In the genomic region with DNA sequence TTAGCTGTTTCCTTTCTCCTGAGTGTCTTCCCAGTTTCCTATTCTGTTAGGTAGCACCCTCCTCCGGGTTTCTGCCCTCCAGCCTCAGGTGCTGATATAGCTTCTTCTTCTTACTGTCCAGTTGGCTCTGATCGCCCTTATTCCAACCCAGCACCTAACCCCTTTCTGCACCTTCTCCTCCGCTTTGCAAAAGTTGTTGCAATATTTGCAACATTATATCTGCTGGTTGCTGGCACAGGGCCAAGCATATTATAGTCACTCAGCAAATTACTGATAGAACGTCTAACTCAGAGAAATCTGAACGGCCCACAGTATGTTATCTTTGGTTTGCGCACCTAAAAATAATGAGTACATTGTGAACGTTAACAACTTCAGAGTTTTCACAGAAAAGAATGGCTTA, we compare ENCODE assay signal across 20 mouse cellular contexts.
DNase-seq lines count a peak whose midpoint lies in the region; ATAC-seq and TF ChIP-seq lines count a peak whose summit lies in the region.
"Had no signal": no experiment of that assay in that cellular context is flagged by ENCODE, and none has a peak within 500 bp of the region (broad histone marks: within the 10 kb centered on the region; RNA-seq: fewer than 3 reads in every experiment).

No protein-coding gene starts in this region.

- TF ChIP-seq CTCF in brain, embryonic 14.5 days (IDR thresholded peaks at IDR 0.05; ENCODE audit: borderline replicate concordance, extremely low read depth, insufficient read depth, insufficient read length), result no peak

- no peaks in the 10 kb centered on the region for H3K9me3 ChIP-seq in heart, embryonic 13.5 days
- H3K9me3 ChIP-seq: embryonic facial prominence, embryonic 10.5 days; heart, embryonic 10.5 days; hindbrain, embryonic 13.5 days had no signal

- H3K4me3 ChIP-seq in heart, embryonic 13.5 days, result no peak overlapping the region
- H3K4me3 ChIP-seq: embryonic facial prominence, embryonic 10.5 days; erythroblast, embryonic 14.5 days; forebrain, embryonic 10.5 days; heart, embryonic 10.5 days; hindbrain, embryonic 13.5 days had no signal

- WGBS in heart, embryonic 13.5 days, result 29% methylated on average over 7 of the region's 7 CpGs

- H3K27ac ChIP-seq in heart, embryonic 13.5 days (replicated peaks), result no peak overlapping the region
- H3K27ac ChIP-seq: embryonic facial prominence, embryonic 10.5 days; forebrain, embryonic 10.5 days; heart, embryonic 10.5 days; hindbrain, embryonic 13.5 days; hindbrain, postnatal 0 days had no signal

- peaks cover 14% of the 10 kb centered on the region for H3K4me1 ChIP-seq in heart, embryonic 13.5 days
- H3K4me1 ChIP-seq: embryonic facial prominence, embryonic 10.5 days; heart, embryonic 10.5 days had no signal

- no peaks in the 10 kb centered on the region for H3K36me3 ChIP-seq in heart, embryonic 13.5 days
- H3K36me3 ChIP-seq: embryonic facial prominence, embryonic 10.5 days; forebrain, embryonic 10.5 days; heart, embryonic 10.5 days; hindbrain, embryonic 13.5 days had no signal

- no peak for DNase-seq in heart, postnatal 14 days
- peak; percentile 13 to 24 for DNase-seq in left cerebral cortex, postnatal 14 days (ENCODE audit: low spot score in 2 of 2)
- DNase-seq in left cerebral cortex, postnatal 10 days (ENCODE audit: extremely low spot score in 1 of 2, low spot score in 2 of 2), result no peak
- peak; percentile 17 for DNase-seq in brain, embryonic 14.5 days (ENCODE audit: low read depth)
- peak; percentile 75 for DNase-seq in testis, postnatal 10 days (ENCODE audit: low spot score)
- no peak for DNase-seq in embryo, embryonic 10 days (ENCODE audit: low spot score)
- DNase-seq: adrenal gland, postnatal 14 days; cerebellum, adult 18-20 months; cerebellum, adult 9-11 months; cerebellum, postnatal 36 days; gastrocnemius, postnatal 14 days; kidney, adult 8-10 months had no signal

- intact Hi-C loops in heart, postnatal 14 days (cut with DNase I), result no loop called here
- intact Hi-C loops in left cerebral cortex, postnatal 14 days (cut with DNase I), result no loop called here
- intact Hi-C loops in left cerebral cortex, postnatal 10 days (cut with DNase I), result no loop called here

- peak overlapping the region; percentile 2; the same call in 1 of the 2 replicates for H3K4me2 ChIP-seq in heart, embryonic 13.5 days
- H3K4me2 ChIP-seq: hindbrain, embryonic 13.5 days had no signal

- TF ChIP-seq POLR2A in brain, embryonic 14.5 days (IDR thresholded peaks at IDR 0.05; ENCODE audit: borderline replicate concordance, extremely low read depth, insufficient read depth, insufficient read length, poor library complexity, severe bottlenecking), result no peak

- H3K9ac ChIP-seq in heart, embryonic 13.5 days, result no peak overlapping the region
- H3K9ac ChIP-seq: hindbrain, embryonic 13.5 days had no signal

- ATAC-seq in heart, embryonic 13.5 days (ENCODE audit: extremely low read depth, insufficient number of reproducible peaks, low FRiP score, low TSS enrichment), result no peak
- ATAC-seq: forebrain, embryonic 16.5 days; hindbrain, postnatal 0 days had no signal

- H3K27me3 ChIP-seq in heart, embryonic 13.5 days (replicated peaks), result no peaks in the 10 kb centered on the region
- H3K27me3 ChIP-seq: hindbrain, embryonic 13.5 days had no signal

Comparison
In these comparisons a context has a peak if more than half of its experiments do, and no peak if none do; other contexts are left out.
1. DNase-seq: peak in left cerebral cortex, postnatal 14 days (2 of 2), brain, embryonic 14.5 days (single experiment) and testis, postnatal 10 days (single experiment); none in heart, postnatal 14 days (0 of 2), left cerebral cortex, postnatal 10 days (0 of 2) and embryo, embryonic 10 days (single experiment).